Mouse (Mus musculus) hindbrain, embryonic 16.5 days (tissue): ENCODE measurements around the gene Ywhae. TPM values are rescaled to one million over a fixed set of nuclear protein-coding genes. Genes with fewer than 3 reads are reported as not detected.
"Not testable (repeated sequence)": the region's sequence is repeated elsewhere in the genome, so short reads cannot be mapped to it uniquely, and the experiment has no call there.

Experiments used
- ATAC-seq: fragments of 200-750 bp; cut with Nextera tagmentation; 2 replicates; pipeline ENCODE4 v1.8.0; 2017; ENCODE audit warnings: moderate TSS enrichment, moderate library complexity
- H3K27ac ChIP-seq: fragments of 300-500 bp; sonication (generic); 2 replicates; pipeline ENCODE4 v1.5.1; 2014; ENCODE audit warnings: low read depth, mild to moderate bottlenecking, control low read depth, low read length, moderate library complexity
- H3K27me3 ChIP-seq: fragments of 300-500 bp; sonication (generic); replicated peaks from 2 replicates; pipeline ENCODE4 v1.6.1; 2014; ENCODE audit warnings: low read length; ENCODE audit not compliant: control insufficient read depth, insufficient read depth
- H3K36me3 ChIP-seq: fragments of 300-500 bp; sonication (generic); 2 replicates; pipeline ENCODE4 v1.6.1; 2014; ENCODE audit warnings: mild to moderate bottlenecking, low read length, moderate library complexity, mixed read lengths; ENCODE audit not compliant: control insufficient read depth, insufficient read depth
- H3K4me1 ChIP-seq: fragments of 300-500 bp; sonication (generic); 2 replicates; pipeline ENCODE4 v1.6.1; 2014; ENCODE audit warnings: low read depth, low read length; ENCODE audit not compliant: control insufficient read depth, insufficient read depth
- H3K4me2 ChIP-seq: fragments of 300-500 bp; sonication (generic); 2 replicates; pipeline ENCODE4 v1.6.1; 2014; ENCODE audit warnings: mild to moderate bottlenecking, low read length, control low read depth, moderate library complexity
- H3K4me3 ChIP-seq: fragments of 300-500 bp; sonication (generic); 2 replicates; pipeline ENCODE4 v1.5.1; 2014; ENCODE audit warnings: mild to moderate bottlenecking, low read length, control low read depth, moderate library complexity
- H3K9ac ChIP-seq: fragments of 300-500 bp; sonication (generic); 2 replicates; pipeline ENCODE4 v1.6.1; 2014; ENCODE audit warnings: low read depth, mild to moderate bottlenecking, control low read depth, low read length, moderate library complexity
- H3K9me3 ChIP-seq: fragments of 300-500 bp; sonication (generic); 2 replicates; pipeline ENCODE4 v1.6.1; 2014; ENCODE audit warnings: mild to moderate bottlenecking, low read length, moderate library complexity; ENCODE audit not compliant: control insufficient read depth
- WGBS: fragments of 180-500 bp; shearing (Covaris S2); extraction: QIAGEN DNeasy Blood & Tissue Kit; methylation state at CpG from one replicate; pipeline ENCODE4 v1.1.7; 2014; 5-methylcytosine and 5-hydroxymethylcytosine counted together
- polyA plus RNA-seq: library from polyadenylated mRNA; unstranded; fragments of >200 nt; fragmentation: Nextera tagmentation; extraction: Ambion mirVana; gene quantifications from 2 replicates; pipeline ENCODE4 v1.2.1, GENCODE M21; 2015

Gene Ywhae
- 1,437 and 1,451 TPM in 2 replicates for polyA plus RNA-seq

- Histone ChIP-seq H3K9me3 (no peaks in the 10 kb centered on the region), H3K4me3 (peak within 1 kb of the TSS; percentile 84), H3K36me3 (no peaks in the 10 kb centered on the region), H3K4me1 (peaks cover 35% of the 10 kb centered on the region), H3K27me3 (no peaks in the 10 kb centered on the region), H3K9ac (peak within 1 kb of the TSS; percentile 99), H3K4me2 (peak within 1 kb of the TSS; percentile 87), H3K27ac (peak within 1 kb of the TSS; percentile 100)
- under 1% methylated on average over 64 of the region's 76 CpGs for WGBS
- ATAC-seq = peak; percentile 95
These were observed at the start of gene Ywhae for GRCm38 (mm10) chr11:75732434-75733226. TSS of gene Ywhae (plus strand) at chr11:75732869.

GRCm38 (mm10) chr11:75684462-75684861, 48.2 kb upstream of the Ywhae start:
- no peaks in the 10 kb centered on the region for H3K9me3 ChIP-seq
- no peak overlapping the region for H3K4me2 ChIP-seq
- WGBS = 87% methylated on average over 5 of the region's 5 CpGs
- ATAC-seq = no peak
- H3K27me3 ChIP-seq = no peaks in the 10 kb centered on the region
- no peak overlapping the region for H3K27ac ChIP-seq
- H3K9ac ChIP-seq = no peak overlapping the region
- peaks cover 15% of the 10 kb centered on the region for H3K4me1 ChIP-seq
- H3K36me3 ChIP-seq = no peaks in the 10 kb centered on the region
- H3K4me3 ChIP-seq = no peak overlapping the region

- H3K9ac ChIP-seq = no peak overlapping the region
- 75% methylated on average over 2 of the region's 2 CpGs for WGBS
- H3K4me1 ChIP-seq = peaks cover 15% of the 10 kb centered on the region
- no peaks in the 10 kb centered on the region for H3K27me3 ChIP-seq
- H3K27ac ChIP-seq = no peak overlapping the region
- ATAC-seq = no peak
- no peaks in the 10 kb centered on the region for H3K9me3 ChIP-seq
- no peak overlapping the region for H3K4me2 ChIP-seq
- H3K36me3 ChIP-seq = no peaks in the 10 kb centered on the region
- no peak overlapping the region for H3K4me3 ChIP-seq
These were observed 47.7 kb upstream of the Ywhae start for GRCm38 (mm10) chr11:75684956-75685355.

GRCm38 (mm10) chr11:75687343-75687993, 45.2 kb upstream of the Ywhae start:
- no peak for ATAC-seq
- H3K4me2 ChIP-seq = no peak overlapping the region
- H3K4me3 ChIP-seq = no peak overlapping the region
- H3K27me3 ChIP-seq = no peaks in the 10 kb centered on the region
- H3K9me3 ChIP-seq = no peaks in the 10 kb centered on the region
- H3K4me1 ChIP-seq = no peaks in the 10 kb centered on the region; the same call in 1 of the 2 replicates
- H3K9ac ChIP-seq = no peak overlapping the region
- H3K36me3 ChIP-seq = no peaks in the 10 kb centered on the region
- H3K27ac ChIP-seq = no peak overlapping the region
- 76% methylated on average over 2 of the region's 2 CpGs for WGBS

GRCm38 (mm10) chr11:75688132-75688531, 44.5 kb upstream of the Ywhae start:
- Histone ChIP-seq H3K4me3 (no peak overlapping the region), H3K36me3 (no peaks in the 10 kb centered on the region), H3K4me2 (no peak overlapping the region), H3K9me3 (no peaks in the 10 kb centered on the region), H3K27me3 (no peaks in the 10 kb centered on the region), H3K27ac (no peak overlapping the region), H3K4me1 (no peaks in the 10 kb centered on the region; the same call in 1 of the 2 replicates), H3K9ac (no peak overlapping the region)
- WGBS = 93% methylated on average over 2 of the region's 2 CpGs
- no peak for ATAC-seq

GRCm38 (mm10) chr11:75689977-75690376, 42.7 kb upstream of the Ywhae start:
- Histone ChIP-seq H3K27me3 (no peaks in the 10 kb centered on the region), H3K9me3 (no peaks in the 10 kb centered on the region), H3K36me3 (peaks cover 7% of the 10 kb centered on the region), H3K4me3 (no peak overlapping the region), H3K9ac (no peak overlapping the region), H3K27ac (no peak overlapping the region), H3K4me1 (no peaks in the 10 kb centered on the region; the same call in 1 of the 2 replicates), H3K4me2 (no peak overlapping the region)
- no peak for ATAC-seq
- 83% methylated on average over 1 of the region's 1 CpGs for WGBS

- Histone ChIP-seq H3K9me3 (no peaks in the 10 kb centered on the region), H3K27me3 (no peaks in the 10 kb centered on the region), H3K36me3 (peaks cover 7% of the 10 kb centered on the region), H3K4me2 (no peak overlapping the region), H3K27ac (no peak overlapping the region), H3K9ac (no peak overlapping the region), H3K4me3 (no peak overlapping the region), H3K4me1 (no peaks in the 10 kb centered on the region; the same call in 1 of the 2 replicates)
- ATAC-seq = no peak
These were observed 41.6 kb upstream of the Ywhae start for GRCm38 (mm10) chr11:75691047-75691446.

- no peak overlapping the region for H3K4me3 ChIP-seq
- no peak overlapping the region for H3K9ac ChIP-seq
- H3K27me3 ChIP-seq = no peaks in the 10 kb centered on the region
- H3K4me1 ChIP-seq = no peaks in the 10 kb centered on the region
- H3K27ac ChIP-seq = no peak overlapping the region
- no peak for ATAC-seq
- 93% methylated on average over 5 of the region's 5 CpGs for WGBS
- H3K9me3 ChIP-seq = no peaks in the 10 kb centered on the region
- no peak overlapping the region for H3K4me2 ChIP-seq
- H3K36me3 ChIP-seq = peaks cover 21% of the 10 kb centered on the region
These were observed 39.1 kb upstream of the Ywhae start for GRCm38 (mm10) chr11:75693570-75693969.

- not testable (repeated sequence) for H3K27me3 ChIP-seq, H3K4me1 ChIP-seq, H3K9ac ChIP-seq, ATAC-seq, H3K4me3 ChIP-seq, H3K27ac ChIP-seq, H3K9me3 ChIP-seq, H3K4me2 ChIP-seq
- H3K36me3 ChIP-seq = peaks cover 34% of the 10 kb centered on the region
- 96% methylated on average over 3 of the region's 3 CpGs for WGBS
These were observed 35.2 kb upstream of the Ywhae start for GRCm38 (mm10) chr11:75697464-75697863.
